Comparison of ENCODE assay signal across 13 mouse cellular contexts in genomic region chr8:88686906-88687235, GRCm38 (mm10).
"Had no signal": no experiment of that assay in that cellular context is flagged by ENCODE, and none has a peak within 500 bp of the region (broad histone marks: within the 10 kb centered on the region; RNA-seq: fewer than 3 reads in every experiment).

No protein-coding gene starts in this region.

- H3K36me3 ChIP-seq: limb, embryonic 13.5 days; liver, embryonic 15.5 days; midbrain, embryonic 12.5 days had no signal

- H3K4me1 ChIP-seq: liver, embryonic 15.5 days; midbrain, embryonic 12.5 days had no signal

- H3K4me3 ChIP-seq: limb, embryonic 13.5 days; liver, embryonic 15.5 days; midbrain, embryonic 12.5 days had no signal

- H3K4me2 ChIP-seq: limb, embryonic 13.5 days; liver, embryonic 15.5 days; midbrain, embryonic 12.5 days had no signal

- ATAC-seq: midbrain, embryonic 16.5 days had no signal

- H3K27ac ChIP-seq: kidney, postnatal 0 days; limb, embryonic 13.5 days; liver, embryonic 15.5 days; midbrain, embryonic 12.5 days had no signal

- H3K9ac ChIP-seq: liver, embryonic 15.5 days; midbrain, embryonic 12.5 days had no signal

- H3K27me3 ChIP-seq: limb, embryonic 13.5 days; liver, embryonic 15.5 days; midbrain, embryonic 12.5 days had no signal

- H3K9me3 ChIP-seq: limb, embryonic 13.5 days; liver, embryonic 15.5 days; midbrain, embryonic 12.5 days had no signal

- DNase-seq: kidney, adult 11 months; kidney, adult 9 months; kidney, postnatal 36 days; left cerebral cortex, postnatal 4 days; lung, postnatal 14 days; right cerebral cortex, adult 18-20 months; right cerebral cortex, postnatal 25 days; thymus, postnatal 4 days had no signal
